Mouse (Mus musculus) embryonic stem cell, embryonic (primary cell): ENCODE measurements around the gene Zfp385b.

Source experiments
- CTCF ChIA-PET, 4 experiments: fragments of 300-600 bp in 2 of 4; fragments of 350-600 bp in 2 of 4; sonication (Branson Sonifier 250); formaldehyde crosslinking; loops; one replicate each; lab custom pipeline; 2022; ENCODE audit warnings: inconsistent platforms in 2 of 4; lab: Charles Lee
- POLR2A ChIA-PET, 4 experiments: fragments of 300-600 bp in 2 of 4; fragments of 350-600 bp in 2 of 4; sonication (Branson Sonifier 250); formaldehyde crosslinking; loops; one replicate each; lab custom pipeline; 2022; ENCODE audit warnings: antibody characterized with exemption in 4 of 4, inconsistent platforms in 1 of 4; lab: Charles Lee

Gene Zfp385b

GRCm38 (mm10) chr2:77639993-77640392 is 179.4 kb downstream of the Zfp385b start:
- ChIA-PET POLR2A (no interaction called here), CTCF (no interaction called here)

- POLR2A ChIA-PET = no interaction called here
- CTCF ChIA-PET = no interaction called here
Observed at GRCm38 (mm10) chr2:77631606-77632005, 187.8 kb downstream of the Zfp385b start.

- CTCF ChIA-PET = no interaction called here
- POLR2A ChIA-PET = no interaction called here
Observed at GRCm38 (mm10) chr2:77627622-77628231, 191.7 kb downstream of the Zfp385b start.

GRCm38 (mm10) chr2:77618686-77619085 is 200.8 kb downstream of the Zfp385b start:
- ChIA-PET CTCF (no interaction called here), POLR2A (no interaction called here)

GRCm38 (mm10) chr2:77610303-77610991 is 209.0 kb downstream of the Zfp385b start:
- CTCF ChIA-PET = interaction anchor here in 1 of 4 experiments (0.7 kb wide), 1 partner anchor 1655 kb away, joined by 4 read pairs; no protein-coding TSS in a partner anchor
- POLR2A ChIA-PET = no interaction called here

- ChIA-PET POLR2A (interaction anchor here in 2 of 4 experiments (0.6 to 1.0 kb wide), 2 partner anchors 20 to 22 kb away, joined by 3 to 4 read pairs; no protein-coding TSS in a partner anchor), CTCF (interaction anchor here in 1 of 4 experiments (0.6 kb wide), 2 partner anchors 186 to 260 kb away, joined by 4 to 5 read pairs; no protein-coding TSS in a partner anchor)
Observed at GRCm38 (mm10) chr2:77609452-77609851, 210.0 kb downstream of the Zfp385b start.

- ChIA-PET POLR2A (interaction anchor here in 1 of 4 experiments (0.6 kb wide), 1 partner anchor 160 kb away, joined by 3 read pairs; no protein-coding TSS in a partner anchor), CTCF (interaction anchor here in 1 of 4 experiments (0.7 kb wide), 1 partner anchor 12 kb away, joined by 6 read pairs; no protein-coding TSS in a partner anchor)
Observed at GRCm38 (mm10) chr2:77608666-77609065, 210.8 kb downstream of the Zfp385b start.

GRCm38 (mm10) chr2:77593461-77593860 is 226.0 kb downstream of the Zfp385b start:
- POLR2A ChIA-PET = interaction anchor here in 2 of 4 experiments (0.6 to 1.2 kb wide), 3 partner anchors 42 to 413 kb away, joined by 3 to 4 read pairs (median 3); partner anchors contain the start of gene Cwc22 (in 1 of the 2)
- CTCF ChIA-PET = no interaction called here

- ChIA-PET CTCF (no interaction called here), POLR2A (interaction anchor here in 1 of 4 experiments (1.2 kb wide), 1 partner anchor 43 kb away, joined by 3 read pairs; no protein-coding TSS in a partner anchor)
Observed at GRCm38 (mm10) chr2:77592525-77592924, 226.9 kb downstream of the Zfp385b start.

- ChIA-PET POLR2A (interaction anchor here in 1 of 4 experiments (0.5 kb wide), 1 partner anchor 20 kb away, joined by 4 read pairs; no protein-coding TSS in a partner anchor), CTCF (no interaction called here)
Observed at GRCm38 (mm10) chr2:77589205-77589901, 230.1 kb downstream of the Zfp385b start.

- ChIA-PET POLR2A (interaction anchor here in 1 of 4 experiments (1.5 to 1.6 kb wide), 2 partner anchors 8 to 22 kb away, joined by 3 read pairs; no protein-coding TSS in a partner anchor), CTCF (no interaction called here)
Observed at GRCm38 (mm10) chr2:77587387-77587786, 232.1 kb downstream of the Zfp385b start.

GRCm38 (mm10) chr2:77586581-77587360 is 232.7 kb downstream of the Zfp385b start:
- ChIA-PET CTCF (interaction anchor here in 1 of 4 experiments (0.6 kb wide), 1 partner anchor 514 kb away, joined by 3 read pairs; no protein-coding TSS in a partner anchor), POLR2A (interaction anchor here in 2 of 4 experiments (1.1 to 1.6 kb wide), 3 partner anchors 9 to 42 kb away, joined by 3 read pairs; no protein-coding TSS in a partner anchor)

GRCm38 (mm10) chr2:77583586-77583985 is 235.9 kb downstream of the Zfp385b start:
- CTCF ChIA-PET = interaction anchor here in 2 of 4 experiments (0.6 kb wide), 2 partner anchors 303 to 849 kb away, joined by 3 read pairs; partner anchors contain the start of gene Sestd1 (in 1 of the 2)
- POLR2A ChIA-PET = interaction anchor here in 2 of 4 experiments (0.5 to 0.7 kb wide), 2 partner anchors 11 to 16 kb away, joined by 3 to 4 read pairs; no protein-coding TSS in a partner anchor

GRCm38 (mm10) chr2:77576571-77576970 is 242.9 kb downstream of the Zfp385b start:
- POLR2A ChIA-PET = no interaction called here
- CTCF ChIA-PET = no interaction called here

- POLR2A ChIA-PET = interaction anchor here in 2 of 4 experiments (0.6 to 1.1 kb wide), 2 partner anchors 11 to 16 kb away, joined by 3 to 4 read pairs; no protein-coding TSS in a partner anchor
- CTCF ChIA-PET = no interaction called here
Observed at GRCm38 (mm10) chr2:77567528-77568435, 251.7 kb downstream of the Zfp385b start.

GRCm38 (mm10) chr2:77563706-77564105 is 255.7 kb downstream of the Zfp385b start:
- POLR2A ChIA-PET = interaction anchor here in 1 of 4 experiments (0.5 kb wide), 1 partner anchor 9 kb away, joined by 4 read pairs; no protein-coding TSS in a partner anchor

GRCm38 (mm10) chr2:77561941-77562340 is 257.5 kb downstream of the Zfp385b start:
- CTCF ChIA-PET = no interaction called here
- POLR2A ChIA-PET = no interaction called here

More at GRCm38 (mm10) chr2:77563706-77564105, 255.7 kb downstream of the Zfp385b start:
- CTCF ChIA-PET = no interaction called here
